8 mouse cellular contexts compared by ENCODE assay signal in genomic region chr10:78279210-78279609, GRCm38 (mm10). TPM values are rescaled to one million over a fixed set of nuclear protein-coding genes. Genes with fewer than 3 reads are reported as not detected.
DNase-seq lines count a peak whose midpoint lies in the region; ATAC-seq and TF ChIP-seq lines count a peak whose summit lies in the region.

No protein-coding gene starts in this region.

- H3K4me1 ChIP-seq in bone marrow, adult 2 months (ENCODE audit: control insufficient read depth, insufficient read depth, low read length), result no peaks in the 10 kb centered on the region
- H3K4me1 ChIP-seq in embryonic fibroblast, embryonic 13.5 days (ENCODE audit: control insufficient read depth, insufficient read depth, low read length), result no peaks in the 10 kb centered on the region
- H3K4me1 ChIP-seq in hindbrain, embryonic 15.5 days (replicated peaks), result no peaks in the 10 kb centered on the region

- no peak overlapping the region for H3K27ac ChIP-seq in bone marrow, adult 2 months (ENCODE audit: control insufficient read depth, insufficient read depth, low read depth, low read length, poor library complexity)
- no peak overlapping the region for H3K27ac ChIP-seq in embryonic fibroblast, embryonic 13.5 days (ENCODE audit: insufficient read depth, low read length)
- no peak overlapping the region for H3K27ac ChIP-seq in hindbrain, embryonic 15.5 days (replicated peaks)

- peak; percentile 52 to 82 for DNase-seq in adrenal gland, adult (ENCODE audit: inconsistent age in 2 of 2, low spot score in 1 of 2)
- no peak for DNase-seq in adrenal gland, postnatal 4 days (ENCODE audit: low spot score in 2 of 2)
- peak; percentile 29 to 35 for DNase-seq in layer of hippocampus, postnatal 36 days
- peak; percentile 57 to 71 for DNase-seq in lung, postnatal 4 days
- DNase-seq in right cerebral cortex, postnatal 25 days, result peak; percentile 36

- no peak overlapping the region for H3K9ac ChIP-seq in hindbrain, embryonic 15.5 days

- WGBS in bone marrow, adult 2 months, result 61% methylated on average over 8 of the region's 8 CpGs
- WGBS in hindbrain, embryonic 15.5 days, result 44% methylated on average over 8 of the region's 8 CpGs

- ATAC-seq in hindbrain, embryonic 15.5 days (ENCODE audit: low FRiP score, low read depth), result peak; percentile 49; the same call in 1 of the 2 replicates

- H3K4me3 ChIP-seq in bone marrow, adult 2 months (replicated peaks; ENCODE audit: control insufficient read depth, low read depth, low read length), result no peak overlapping the region
- no peak overlapping the region for H3K4me3 ChIP-seq in embryonic fibroblast, embryonic 13.5 days (ENCODE audit: insufficient read depth, low read length)
- no peak overlapping the region for H3K4me3 ChIP-seq in hindbrain, embryonic 15.5 days

- no peaks in the 10 kb centered on the region for H3K27me3 ChIP-seq in hindbrain, embryonic 15.5 days

- peak; percentile 78 for TF ChIP-seq CTCF in bone marrow, adult 2 months (IDR thresholded peaks at IDR 0.05; ENCODE audit: control insufficient read depth, insufficient read depth, low read length)
- peak; percentile 78 for TF ChIP-seq CTCF in embryonic fibroblast, embryonic 13.5 days (IDR thresholded peaks at IDR 0.05; ENCODE audit: borderline replicate concordance, insufficient read depth, low read length)

- H3K36me3 ChIP-seq in hindbrain, embryonic 15.5 days, result peaks cover 37% of the 10 kb centered on the region

- TF ChIP-seq POLR2A in bone marrow, adult 2 months (IDR thresholded peaks at IDR 0.05; ENCODE audit: borderline replicate concordance, control insufficient read depth, low read depth, low read length), result no peak
- TF ChIP-seq POLR2A in embryonic fibroblast, embryonic 13.5 days (IDR thresholded peaks at IDR 0.05; ENCODE audit: low read depth, low read length), result no peak

- no peaks in the 10 kb centered on the region for H3K9me3 ChIP-seq in hindbrain, embryonic 15.5 days

- H3K4me2 ChIP-seq in hindbrain, embryonic 15.5 days, result no peak overlapping the region

RNA-seq across cellular contexts. Expression of gene Trappc10, which starts 34.8 kb away (rescaled TPM):
- total RNA-seq in adrenal gland, postnatal 4 days (2021), result 10 to 100 TPM; 48.8 to 50.2 TPM
- 19.5 and 31.8 TPM in 2 replicates for polyA plus RNA-seq in bone marrow, adult 2 months (2011; ENCODE audit: insufficient read depth, insufficient read length, low replicate concordance, missing spikeins)
- polyA plus RNA-seq in embryonic fibroblast, embryonic 13.5 days (2011; ENCODE audit: insufficient read length, low read depth, missing spikeins), result 28.8 and 31.0 TPM in 2 replicates
- 27.5 and 29.4 TPM in 2 replicates for polyA plus RNA-seq in hindbrain, embryonic 15.5 days (2015; fragmentation: Nextera tagmentation; extraction: Ambion mirVana)
- 10 to 100 TPM; 75.6 to 79.0 TPM for total RNA-seq in layer of hippocampus, postnatal 36 days (2021)

Comparison
In these comparisons a context has a peak if more than half of its experiments do, and no peak if none do; other contexts are left out.
1. DNase-seq: peak in adrenal gland, adult (2 of 2), layer of hippocampus, postnatal 36 days (2 of 2), lung, postnatal 4 days (2 of 2) and right cerebral cortex, postnatal 25 days (single experiment); none in adrenal gland, postnatal 4 days (0 of 2).